Mouse (Mus musculus): ENCODE data around the gene 4930404N11Rik.

- TF ChIP-seq CTCF (IDR thresholded peaks at IDR 0.05; ENCODE audit: borderline replicate concordance, insufficient read depth, low read length) (no peak), POLR2A (IDR thresholded peaks at IDR 0.05; ENCODE audit: low read depth, low read length) (peak; percentile 64)
Measured at GRCm38 (mm10) chr10:81378553-81379182, 13.1 kb upstream of the 4930404N11Rik start.

All from embryonic fibroblast, embryonic 13.5 days (primary cell).